Comparison of ENCODE assay signal across 7 mouse cellular contexts in genomic region chr7:118447291-118448133, GRCm38 (mm10). TPM values are rescaled to one million over a fixed set of nuclear protein-coding genes. Genes with fewer than 3 reads are reported as not detected.
A peak's percentile ranks its signal among the peaks of the same experiment; 100 is the strongest.
DNase-seq lines count a peak whose midpoint lies in the region; ATAC-seq and TF ChIP-seq lines count a peak whose summit lies in the region.

No protein-coding gene starts in this region.

- TF ChIP-seq EP300 in ES-Bruce4 (IDR thresholded peaks at IDR 0.05; ENCODE audit: insufficient read depth, low read depth, low read length) = no peak

- H3K27me3 ChIP-seq in ES-Bruce4 (ENCODE audit: control insufficient read depth, insufficient read depth, low read length, poor library complexity, severe bottlenecking) (no peaks in the 10 kb centered on the region; the same call in 1 of the 2 replicates), Patski (no peaks in the 10 kb centered on the region)
- H3K27me3 ChIP-seq in embryonic facial prominence, embryonic 14.5 days (replicated peaks; ENCODE audit: control insufficient read depth, insufficient read depth, low read length) = peaks cover 25% of the 10 kb centered on the region
- H3K27me3 ChIP-seq in limb, embryonic 12.5 days = peaks cover 48% of the 10 kb centered on the region
- no peaks in the 10 kb centered on the region for H3K27me3 ChIP-seq in midbrain, embryonic 14.5 days (ENCODE audit: control insufficient read depth, insufficient read depth, low read length)

- POLR2A ChIA-PET in Patski (lab: Charles Lee) = interaction anchor here (0.6 to 1.7 kb wide), 8 partner anchors 30 to 241 kb away, joined by 3 to 6 read pairs (median 3); partner anchors contain the start of genes Coq7 and Itpripl2

- no peak for TF ChIP-seq CTCF in ES-Bruce4 (IDR thresholded peaks at IDR 0.05; ENCODE audit: low read depth, low read length)
- no peak for TF ChIP-seq CTCF in Patski (IDR thresholded peaks at IDR 0.05)

- in situ Hi-C loops in Patski (cut with MboI; ENCODE audit: low pct_unique_long_range_greater_than_20kb) = loop anchor here (5.0 kb wide), 1 partner anchor 245 kb away; no protein-coding TSS in a partner anchor

- under 1% methylated on average over 60 of the region's 65 CpGs for WGBS in embryonic facial prominence, embryonic 14.5 days
- WGBS in limb, embryonic 12.5 days = under 1% methylated on average over 65 of the region's 65 CpGs
- WGBS in midbrain, embryonic 14.5 days = under 1% methylated on average over 64 of the region's 65 CpGs

- H3K4me2 ChIP-seq in embryonic facial prominence, embryonic 14.5 days (ENCODE audit: low read depth, low read length) = peak overlapping the region; percentile 97
- peak overlapping the region; percentile 96 for H3K4me2 ChIP-seq in limb, embryonic 12.5 days
- H3K4me2 ChIP-seq in midbrain, embryonic 14.5 days (ENCODE audit: low read length) = peak overlapping the region; percentile 90

- no peak for TF ChIP-seq POLR2A in ES-Bruce4 (IDR thresholded peaks at IDR 0.05; ENCODE audit: insufficient read depth, low read length)

- H3K27ac ChIP-seq in ES-Bruce4 (ENCODE audit: insufficient read depth, low read length) = no peak overlapping the region
- H3K27ac ChIP-seq in embryonic facial prominence, embryonic 14.5 days (replicated peaks; ENCODE audit: low read depth, low read length) = no peak overlapping the region
- H3K27ac ChIP-seq in limb, embryonic 12.5 days = no peak overlapping the region
- H3K27ac ChIP-seq in midbrain, embryonic 14.5 days (replicated peaks; ENCODE audit: low read depth, low read length) = no peak overlapping the region

- CTCF ChIA-PET in Patski (lab: Charles Lee) = interaction anchor here (1.3 to 2.4 kb wide), 8 partner anchors 9 to 143 kb away, joined by 3 to 24 read pairs (median 8); no protein-coding TSS in a partner anchor

- DNase-seq in Patski (ENCODE audit: low read depth, low spot score) = no peak
- peak; percentile 57 for DNase-seq in embryonic facial prominence, embryonic 14.5 days (ENCODE audit: low spot score)
- DNase-seq in heart, postnatal 4 days = peak; percentile 70
- DNase-seq in midbrain, embryonic 14.5 days = peak; percentile 70
- no peak for DNase-seq in right cerebral cortex, postnatal 25 days

- ATAC-seq in Patski = peak; percentile 49
- peak; percentile 59; the same call in 1 of the 2 replicates for ATAC-seq in embryonic facial prominence, embryonic 14.5 days (ENCODE audit: low read depth)
- ATAC-seq in limb, embryonic 12.5 days (ENCODE audit: insufficient number of reproducible peaks, insufficient read depth, low FRiP score, low TSS enrichment, low read depth) = peak; percentile 39
- peak; percentile 68 for ATAC-seq in midbrain, embryonic 14.5 days (ENCODE audit: low FRiP score, low TSS enrichment)

- no peaks in the 10 kb centered on the region for H3K9me3 ChIP-seq in ES-Bruce4 (replicated peaks; ENCODE audit: control insufficient read depth, insufficient read depth, low read length, poor library complexity, severe bottlenecking)
- H3K9me3 ChIP-seq in embryonic facial prominence, embryonic 14.5 days (ENCODE audit: control insufficient read depth, low read length) = no peaks in the 10 kb centered on the region
- H3K9me3 ChIP-seq in limb, embryonic 12.5 days = no peaks in the 10 kb centered on the region
- H3K9me3 ChIP-seq in midbrain, embryonic 14.5 days (ENCODE audit: control insufficient read depth, low read length) = no peaks in the 10 kb centered on the region

- no peaks in the 10 kb centered on the region for H3K4me1 ChIP-seq in ES-Bruce4 (ENCODE audit: control insufficient read depth, insufficient read depth, low read length)
- peaks cover 4% of the 10 kb centered on the region for H3K4me1 ChIP-seq in embryonic facial prominence, embryonic 14.5 days (ENCODE audit: control insufficient read depth, insufficient read depth, low read length)
- peaks cover 26% of the 10 kb centered on the region for H3K4me1 ChIP-seq in limb, embryonic 12.5 days (replicated peaks)
- H3K4me1 ChIP-seq in midbrain, embryonic 14.5 days (ENCODE audit: control insufficient read depth, insufficient read depth, low read length) = peaks cover 15% of the 10 kb centered on the region

- H3K9ac ChIP-seq in ES-Bruce4 (ENCODE audit: low read depth, poor library complexity, severe bottlenecking) = peak overlapping the region; percentile 75
- H3K9ac ChIP-seq in embryonic facial prominence, embryonic 14.5 days (ENCODE audit: low read depth, low read length) = peak overlapping the region; percentile 60
- H3K9ac ChIP-seq in limb, embryonic 12.5 days (replicated peaks) = peak overlapping the region; percentile 67
- H3K9ac ChIP-seq in midbrain, embryonic 14.5 days (replicated peaks; ENCODE audit: low read length) = peak overlapping the region; percentile 69

- peak overlapping the region; percentile 76 for H3K4me3 ChIP-seq in ES-Bruce4 (ENCODE audit: low read depth, low read length)
- peak overlapping the region; percentile 57 for H3K4me3 ChIP-seq in embryonic facial prominence, embryonic 14.5 days (ENCODE audit: low read depth, low read length)
- peak overlapping the region; percentile 67 for H3K4me3 ChIP-seq in limb, embryonic 12.5 days (replicated peaks)
- H3K4me3 ChIP-seq in midbrain, embryonic 14.5 days (replicated peaks; ENCODE audit: low read depth, low read length) = peak overlapping the region; percentile 66

- H3K36me3 ChIP-seq in ES-Bruce4 (ENCODE audit: control insufficient read depth, insufficient read depth, low read length, poor library complexity, severe bottlenecking) = no peaks in the 10 kb centered on the region
- H3K36me3 ChIP-seq in embryonic facial prominence, embryonic 14.5 days (ENCODE audit: control insufficient read depth, insufficient read depth, low read length) = no peaks in the 10 kb centered on the region
- no peaks in the 10 kb centered on the region for H3K36me3 ChIP-seq in limb, embryonic 12.5 days
- H3K36me3 ChIP-seq in midbrain, embryonic 14.5 days (ENCODE audit: control insufficient read depth, insufficient read depth, low read length) = no peaks in the 10 kb centered on the region

RNA-seq across cellular contexts. Expression of gene Syt17, which starts 0.5 kb away (rescaled TPM):
- 4.0 and 4.5 TPM in 2 replicates for polyA plus RNA-seq in ES-Bruce4 (2011; ENCODE audit: insufficient read depth, insufficient read length, low read depth, missing spikeins)
- 30.0 TPM for polyA plus RNA-seq in Patski (2021)
- polyA plus RNA-seq in embryonic facial prominence, embryonic 14.5 days (2014; fragmentation: Nextera tagmentation; extraction: Ambion mirVana) = 2.9 and 3.1 TPM in 2 replicates
- 1 to 10 TPM; 1.4 to 2.0 TPM for total RNA-seq in heart, postnatal 4 days (2021)
- 1.7 TPM in 2 replicates for polyA plus RNA-seq in limb, embryonic 12.5 days (2016; fragmentation: Nextera tagmentation; extraction: Ambion mirVana)
- 12.4 and 13.1 TPM in 2 replicates for polyA plus RNA-seq in midbrain, embryonic 14.5 days (2014; fragmentation: Nextera tagmentation; extraction: Ambion mirVana)

RNA-seq across cellular contexts. Expression of gene Itpripl2, which starts 44.3 kb away (rescaled TPM):
- polyA plus RNA-seq in ES-Bruce4 (2011; ENCODE audit: insufficient read depth, insufficient read length, low read depth, missing spikeins) (7.2 and 7.7 TPM in 2 replicates), Patski (2021) (23.7 TPM)
- polyA plus RNA-seq in embryonic facial prominence, embryonic 14.5 days (2014; fragmentation: Nextera tagmentation; extraction: Ambion mirVana) = 5.0 TPM in 2 replicates
- total RNA-seq in heart, postnatal 4 days (2021) = 10 to 100 TPM; 46.5 to 46.6 TPM
- polyA plus RNA-seq in limb, embryonic 12.5 days (2016; fragmentation: Nextera tagmentation; extraction: Ambion mirVana) = 4.6 and 5.0 TPM in 2 replicates
- 0.28 and 0.63 TPM in 2 replicates for polyA plus RNA-seq in midbrain, embryonic 14.5 days (2014; fragmentation: Nextera tagmentation; extraction: Ambion mirVana)

Comparison
In these comparisons a context has a peak if more than half of its experiments do, and no peak if none do; other contexts are left out.
1. DNase-seq: peak in embryonic facial prominence, embryonic 14.5 days (single experiment), heart, postnatal 4 days (single experiment) and midbrain, embryonic 14.5 days (single experiment); none in Patski (single experiment) and right cerebral cortex, postnatal 25 days (single experiment).
2. Peak in every context shown above with its lines, with median percentiles within 50 percentile points of each other: H3K4me3 ChIP-seq, H3K9ac ChIP-seq, ATAC-seq and H3K4me2 ChIP-seq.